Mouse (Mus musculus) myocyte (in vitro differentiated cells): ENCODE measurements around the gene Tmem87b. TPM values are rescaled to one million over a fixed set of nuclear protein-coding genes. Genes with fewer than 3 reads are reported as not detected.

Source experiments
- H3K27me3 ChIP-seq: one replicate; pipeline ENCODE4 v1.6.1; 2011; ENCODE audit not compliant: control insufficient read depth, insufficient read depth, insufficient read length
- H3K36me3 ChIP-seq: one replicate; pipeline ENCODE4 v1.6.1; 2011; ENCODE audit not compliant: control insufficient read depth, insufficient read depth
- H3K4me2 ChIP-seq: one replicate; pipeline ENCODE4 v1.6.1; 2011; ENCODE audit warnings: low read depth, control low read depth
- H3K4me3 ChIP-seq: one replicate; pipeline ENCODE4 v1.5.1; 2011; ENCODE audit warnings: mild to moderate bottlenecking, control low read depth, moderate library complexity
- H3K79me2 ChIP-seq: one replicate; pipeline ENCODE4 v1.6.1; 2011; ENCODE audit not compliant: control insufficient read depth, insufficient read depth
- H3ac ChIP-seq: one replicate; pipeline ENCODE4 v1.6.1; 2011; ENCODE audit not compliant: control insufficient read depth, insufficient read length
- CEBPB ChIP-seq: IDR thresholded peaks from 2 replicates; pipeline ENCODE4 v1.6.1; 2011; ENCODE audit warnings: mild to moderate bottlenecking, moderate library complexity; ENCODE audit not compliant: poor library complexity, insufficient read depth, severe bottlenecking
- E2F4 ChIP-seq: IDR thresholded peaks from one replicate; pipeline ENCODE4 v1.6.1; 2011; ENCODE audit warnings: mild to moderate bottlenecking, control low read depth, moderate library complexity; ENCODE audit not compliant: insufficient read depth
- MAX ChIP-seq: IDR thresholded peaks from one replicate; pipeline ENCODE4 v1.6.1; 2011; ENCODE audit warnings: low read depth, mild to moderate bottlenecking, control low read depth
- MYOD1 ChIP-seq, 3 experiments: IDR thresholded peaks; one replicate each; pipeline ENCODE4 v1.6.1; 2011; ENCODE audit warnings: control low read depth in 2 of 3, low read depth in 2 of 3, mild to moderate bottlenecking in 2 of 3, moderate library complexity in 1 of 3; ENCODE audit not compliant: insufficient read length in 2 of 3, control insufficient read depth in 1 of 3
- MYOG ChIP-seq, 3 experiments: IDR thresholded peaks; one replicate each; pipeline ENCODE4 v1.6.1; 2011; ENCODE audit warnings: control low read depth in 2 of 3, low read depth in 2 of 3, mild to moderate bottlenecking in 2 of 3; ENCODE audit not compliant: insufficient read length in 2 of 3, control insufficient read depth in 1 of 3, insufficient read depth in 1 of 3
- POLR2A ChIP-seq: IDR thresholded peaks from one replicate; pipeline ENCODE4 v1.6.1; 2011; ENCODE audit warnings: low read depth, mild to moderate bottlenecking, control low read depth, moderate library complexity; ENCODE audit not compliant: insufficient read length
- POLR2AphosphoS2 ChIP-seq: IDR thresholded peaks from one replicate; pipeline ENCODE4 v1.6.1; 2011; ENCODE audit warnings: low read depth, control low read depth; ENCODE audit not compliant: insufficient read length
- REST ChIP-seq: IDR thresholded peaks from one replicate; pipeline ENCODE4 v1.6.1; 2011; ENCODE audit warnings: mild to moderate bottlenecking, control low read depth, moderate library complexity; ENCODE audit not compliant: insufficient read depth, insufficient read length
- SRF ChIP-seq: IDR thresholded peaks from one replicate; pipeline ENCODE4 v1.6.1; 2011; ENCODE audit warnings: low read depth; ENCODE audit not compliant: control insufficient read depth, insufficient read length
- TCF12 ChIP-seq: IDR thresholded peaks from one replicate; pipeline ENCODE4 v1.6.1; 2011; ENCODE audit warnings: mild to moderate bottlenecking, control low read depth; ENCODE audit not compliant: poor library complexity, insufficient read depth, severe bottlenecking
- TCF3 ChIP-seq: IDR thresholded peaks from one replicate; pipeline ENCODE4 v1.6.1; 2011; ENCODE audit warnings: low read depth, control low read depth; ENCODE audit not compliant: insufficient read length
- USF1 ChIP-seq: IDR thresholded peaks from one replicate; pipeline ENCODE4 v1.6.1; 2011; ENCODE audit warnings: low read depth, mild to moderate bottlenecking, control low read depth, moderate library complexity
- polyA plus RNA-seq: library from polyadenylated mRNA; unstranded; fragments of >200 nt; fragmentation: generic; extraction: Trizol; gene quantifications from one replicate; pipeline ENCODE4 v1.2.1, GENCODE M21; 2012; ENCODE audit warnings: missing spikeins

The Tmem87b gene
- polyA plus RNA-seq, 1 experiment: 5.4 TPM

- no peak overlapping the region for H3ac ChIP-seq
- no peak overlapping the region for H3K4me3 ChIP-seq
- H3K79me2 ChIP-seq: no peaks in the 10 kb centered on the region
- no peak for TF ChIP-seq POLR2AphosphoS2
- no peak for TF ChIP-seq REST
- no peak for TF ChIP-seq CEBPB
- no peak for TF ChIP-seq MYOD1 (IDR thresholded peaks at IDR 0.05; ENCODE audit: control insufficient read depth in 1 of 3, insufficient read length in 2 of 3, low read depth in 2 of 3)
- no peak for TF ChIP-seq POLR2A
- no peak for TF ChIP-seq E2F4
- no peak for TF ChIP-seq SRF
- no peak for TF ChIP-seq MYOG (IDR thresholded peaks at IDR 0.05; ENCODE audit: control insufficient read depth in 1 of 3, insufficient read depth in 1 of 3, insufficient read length in 2 of 3, low read depth in 2 of 3)
- no peak for TF ChIP-seq USF1
- no peak for TF ChIP-seq MAX
- no peak for TF ChIP-seq TCF12
- no peak for TF ChIP-seq TCF3
- H3K36me3 ChIP-seq: no peaks in the 10 kb centered on the region
- no peaks in the 10 kb centered on the region for H3K27me3 ChIP-seq
- H3K4me2 ChIP-seq: no peak overlapping the region
These were observed 14.5 kb upstream of the Tmem87b start for GRCm38 (mm10) chr2:128803441-128803840.

- H3K4me3 ChIP-seq: no peak overlapping the region
- TF ChIP-seq MAX: no peak
- no peak for TF ChIP-seq SRF
- TF ChIP-seq CEBPB: no peak
- no peak for TF ChIP-seq TCF3
- no peak for TF ChIP-seq POLR2A
- TF ChIP-seq POLR2AphosphoS2: no peak
- TF ChIP-seq MYOG (IDR thresholded peaks at IDR 0.05; ENCODE audit: control insufficient read depth in 1 of 3, insufficient read depth in 1 of 3, insufficient read length in 2 of 3, low read depth in 2 of 3): no peak
- TF ChIP-seq MYOD1 (IDR thresholded peaks at IDR 0.05; ENCODE audit: control insufficient read depth in 1 of 3, insufficient read length in 2 of 3, low read depth in 2 of 3): no peak
- TF ChIP-seq TCF12: no peak
- TF ChIP-seq E2F4: no peak
- TF ChIP-seq REST: no peak
- no peak for TF ChIP-seq USF1
These were observed 12.6 kb upstream of the Tmem87b start for GRCm38 (mm10) chr2:128805341-128805740.

GRCm38 (mm10) chr2:128806561-128806960 is 11.4 kb upstream of the Tmem87b start:
- Histone ChIP-seq H3ac (no peak overlapping the region), H3K27me3 (no peaks in the 10 kb centered on the region), H3K79me2 (no peaks in the 10 kb centered on the region), H3K36me3 (no peaks in the 10 kb centered on the region), H3K4me3 (no peak overlapping the region), H3K4me2 (no peak overlapping the region)
- no peak for TF ChIP-seq E2F4
- TF ChIP-seq MYOD1 (IDR thresholded peaks at IDR 0.05; ENCODE audit: control insufficient read depth in 1 of 3, insufficient read length in 2 of 3, low read depth in 2 of 3): no peak
- TF ChIP-seq SRF: no peak
- TF ChIP-seq POLR2AphosphoS2: no peak
- TF ChIP-seq CEBPB: no peak
- no peak for TF ChIP-seq MYOG (IDR thresholded peaks at IDR 0.05; ENCODE audit: control insufficient read depth in 1 of 3, insufficient read depth in 1 of 3, insufficient read length in 2 of 3, low read depth in 2 of 3)
- TF ChIP-seq USF1: no peak
- TF ChIP-seq MAX: no peak
- TF ChIP-seq POLR2A: no peak
- no peak for TF ChIP-seq TCF12
- no peak for TF ChIP-seq REST
- TF ChIP-seq TCF3: no peak

More at GRCm38 (mm10) chr2:128805341-128805740, 12.6 kb upstream of the Tmem87b start:
- H3K36me3 ChIP-seq: no peaks in the 10 kb centered on the region
- no peaks in the 10 kb centered on the region for H3K79me2 ChIP-seq
- no peaks in the 10 kb centered on the region for H3K27me3 ChIP-seq
- H3ac ChIP-seq: no peak overlapping the region
- no peak overlapping the region for H3K4me2 ChIP-seq

- no peak for TF ChIP-seq USF1
- Histone ChIP-seq H3K4me2 (no peak overlapping the region), H3K79me2 (no peaks in the 10 kb centered on the region), H3K36me3 (no peaks in the 10 kb centered on the region), H3ac (no peak overlapping the region), H3K27me3 (no peaks in the 10 kb centered on the region), H3K4me3 (no peak overlapping the region)
These were observed 5.2 kb upstream of the Tmem87b start for GRCm38 (mm10) chr2:128812761-128813160.

- Histone ChIP-seq H3K79me2 (peaks cover 28% of the 10 kb centered on the region), H3K27me3 (no peaks in the 10 kb centered on the region), H3K36me3 (no peaks in the 10 kb centered on the region), H3K4me3 (no peak overlapping the region), H3K4me2 (no peak overlapping the region), H3ac (no peak overlapping the region)
- no peak for TF ChIP-seq MYOD1 (IDR thresholded peaks at IDR 0.05; ENCODE audit: control insufficient read depth in 1 of 3, insufficient read length in 2 of 3, low read depth in 2 of 3)
- TF ChIP-seq SRF: no peak
- no peak for TF ChIP-seq USF1
- TF ChIP-seq TCF3: no peak
- TF ChIP-seq TCF12: no peak
- TF ChIP-seq E2F4: no peak
These were observed 1.6 kb upstream of the Tmem87b start for GRCm38 (mm10) chr2:128816311-128816710.
